Mouse (Mus musculus): ENCODE data around the gene Olfr155. TPM values are rescaled to one million over a fixed set of nuclear protein-coding genes. Genes with fewer than 3 reads are reported as not detected.

Gene Olfr155
- total RNA-seq, 4 experiments from 2014 or later, result not detected

- no peak for DNase-seq (ENCODE audit: low spot score in 2 of 2)
Observed at GRCm38 (mm10) chr4:43891247-43891646, 39.9 kb downstream of the Olfr155 start.

- no peak for DNase-seq (ENCODE audit: low spot score in 2 of 2)
Observed at GRCm38 (mm10) chr4:43897209-43897608, 45.8 kb downstream of the Olfr155 start.

GRCm38 (mm10) chr4:43899197-43899596 is 47.8 kb downstream of the Olfr155 start:
- no peak for DNase-seq (ENCODE audit: low spot score in 2 of 2)

- DNase-seq (ENCODE audit: low spot score in 2 of 2), result no peak
Observed at GRCm38 (mm10) chr4:43903690-43904089, 52.3 kb downstream of the Olfr155 start.

GRCm38 (mm10) chr4:43906443-43906842 is 55.1 kb downstream of the Olfr155 start:
- peak in 1 of 2 experiments; percentile 15 for DNase-seq (ENCODE audit: low spot score in 2 of 2)

Other genes with a start within 250 kb of the Olfr155 start
- gene Npr2, start 219.6 kb upstream of the Olfr155 start, total RNA-seq (2022), result 10 to 100 TPM; 42.5 to 60.2 (median 56.9) TPM
- gene Spag8, start 198.0 kb upstream of the Olfr155 start, total RNA-seq (2022), result 1 to 10 TPM; 1.3 to 1.6 (median 1.5) TPM
- gene Hint2, start 195.1 kb upstream of the Olfr155 start, total RNA-seq (2022), result 10 to 100 TPM; 29.6 to 46.8 (median 41.6) TPM
- 10 to 100 TPM; 56.5 to 59.6 (median 57.4) TPM for gene Tmem8b, start 182.6 kb upstream of the Olfr155 start, total RNA-seq (2022)
- gene Fam221b, start 182.4 kb upstream of the Olfr155 start, total RNA-seq (2022), result 1 to 10 TPM; 1.2 to 2.0 (median 1.6) TPM
- gene Olfr70, start 150.8 kb upstream of the Olfr155 start, total RNA-seq (2022), result not detected
- gene Olfr71, start 141.3 kb upstream of the Olfr155 start, total RNA-seq (2022), result not detected
- gene Hrct1, start 124.4 kb upstream of the Olfr155 start, total RNA-seq (2022), result under 1 TPM; 0.60 to 0.91 (median 0.75) TPM
- under 1 TPM; 0.39 to 0.91 (median 0.81) TPM for gene Spaar, start 121.5 kb upstream of the Olfr155 start, total RNA-seq (2022)
- gene Olfr159, start 80.6 kb upstream of the Olfr155 start, total RNA-seq (2022), result under 1 TPM in 1 of 4 experiments, not detected in 3; 0.42 TPM
- gene Olfr156, start 27.7 kb upstream of the Olfr155 start, total RNA-seq (2022), result not detected
- not detected for gene Olfr157, start 11.4 kb upstream of the Olfr155 start, total RNA-seq (2022)
- gene Reck, start 24.0 kb downstream of the Olfr155 start, total RNA-seq (2022), result 1 to 10 TPM; 8.1 to 8.8 (median 8.3) TPM
- gene Glipr2, start 105.8 kb downstream of the Olfr155 start, total RNA-seq (2022), result 1 to 10 TPM; 3.0 to 4.9 (median 3.3) TPM
- gene Ccin, start 131.9 kb downstream of the Olfr155 start, total RNA-seq (2022), result not detected
- 100 to 1,000 TPM; 270 to 279 (median 276) TPM for gene Clta, start 152.9 kb downstream of the Olfr155 start, total RNA-seq (2022)
- 10 to 100 TPM; 44.3 to 58.2 (median 56.8) TPM for gene Gne, start 232.6 kb downstream of the Olfr155 start, total RNA-seq (2022)